Mouse (Mus musculus): ENCODE results near the gene Tmbim4. TPM values are rescaled to one million over a fixed set of nuclear protein-coding genes. Genes with fewer than 3 reads are reported as not detected.
"Not testable (repeated sequence)": the region's sequence is repeated elsewhere in the genome, so short reads cannot be mapped to it uniquely, and the experiment has no call there.

The Tmbim4 gene
- polyA plus RNA-seq, 1 experiment = 86.5 TPM

GRCm38 (mm10) chr10:120193255-120193654 lies 8.1 kb upstream of the Tmbim4 start:
- no peak for DNase-seq (ENCODE audit: extremely low spot score in 1 of 2, low spot score in 1 of 2)

- peak in 1 of 2 experiments; percentile 33 for DNase-seq (ENCODE audit: extremely low spot score in 1 of 2, low spot score in 1 of 2)
Observed at GRCm38 (mm10) chr10:120197061-120197835, 4.1 kb upstream of the Tmbim4 start.

GRCm38 (mm10) chr10:120201961-120202402 lies 592 bp downstream of the Tmbim4 start, which contains the start of gene Irak3:
TSS of gene Irak3 (minus strand) at chr10:120202130.
- peak in 1 of 2 experiments; percentile 89 for DNase-seq (ENCODE audit: extremely low spot score in 1 of 2, low spot score in 1 of 2)

GRCm38 (mm10) chr10:120202467-120203250 lies 1.3 kb downstream of the Tmbim4 start:
- no peak for DNase-seq (ENCODE audit: extremely low spot score in 1 of 2, low spot score in 1 of 2)

- no peak for DNase-seq (ENCODE audit: extremely low spot score in 1 of 2, low spot score in 1 of 2)
Observed at GRCm38 (mm10) chr10:120204591-120205210, 3.3 kb downstream of the Tmbim4 start.

- no peak for DNase-seq (ENCODE audit: extremely low spot score in 1 of 2, low spot score in 1 of 2)
Observed at GRCm38 (mm10) chr10:120208015-120208414, 6.6 kb downstream of the Tmbim4 start.

- DNase-seq (ENCODE audit: extremely low spot score in 1 of 2, low spot score in 1 of 2) = peak; percentile 86 to 94
Observed at GRCm38 (mm10) chr10:120208575-120209538, 7.5 kb downstream of the Tmbim4 start.

- no peak for DNase-seq (ENCODE audit: extremely low spot score in 1 of 2, low spot score in 1 of 2)
Observed at GRCm38 (mm10) chr10:120209539-120209925, 8.1 kb downstream of the Tmbim4 start.

GRCm38 (mm10) chr10:120210096-120210495 lies 8.7 kb downstream of the Tmbim4 start:
- no peak for DNase-seq (ENCODE audit: extremely low spot score in 1 of 2, low spot score in 1 of 2)

GRCm38 (mm10) chr10:120217099-120217498 lies 15.7 kb downstream of the Tmbim4 start:
- DNase-seq (ENCODE audit: extremely low spot score in 1 of 2, low spot score in 1 of 2) = not testable (repeated sequence)

- no peak for DNase-seq (ENCODE audit: extremely low spot score in 1 of 2, low spot score in 1 of 2)
Observed at GRCm38 (mm10) chr10:120218996-120219395, 17.6 kb downstream of the Tmbim4 start.

GRCm38 (mm10) chr10:120219578-120220359 lies 18.4 kb downstream of the Tmbim4 start:
- DNase-seq (ENCODE audit: extremely low spot score in 1 of 2, low spot score in 1 of 2) = no peak

GRCm38 (mm10) chr10:120220776-120221175 lies 19.4 kb downstream of the Tmbim4 start:
- no peak for DNase-seq (ENCODE audit: extremely low spot score in 1 of 2, low spot score in 1 of 2)

- DNase-seq (ENCODE audit: extremely low spot score in 1 of 2, low spot score in 1 of 2) = peak; percentile 64 to 89
Observed at GRCm38 (mm10) chr10:120226871-120227661, 25.7 kb downstream of the Tmbim4 start, which contains the start of gene Llph. TSS of gene Llph (plus strand) at chr10:120227070.

GRCm38 (mm10) chr10:120231718-120232117 lies 30.3 kb downstream of the Tmbim4 start:
- peak in 1 of 2 experiments; percentile 69 for DNase-seq (ENCODE audit: extremely low spot score in 1 of 2, low spot score in 1 of 2)

GRCm38 (mm10) chr10:120233655-120234367 lies 32.4 kb downstream of the Tmbim4 start:
- DNase-seq (ENCODE audit: extremely low spot score in 1 of 2, low spot score in 1 of 2) = peak in 1 of 2 experiments; percentile 75

GRCm38 (mm10) chr10:120236855-120237254 lies 35.5 kb downstream of the Tmbim4 start:
- DNase-seq (ENCODE audit: extremely low spot score in 1 of 2, low spot score in 1 of 2) = no peak

GRCm38 (mm10) chr10:120238241-120238640 lies 36.9 kb downstream of the Tmbim4 start:
- DNase-seq (ENCODE audit: extremely low spot score in 1 of 2, low spot score in 1 of 2) = no peak

Data from frontal cortex, adult 2 months (tissue).